Mouse (Mus musculus) neural tube, embryonic 15.5 days (tissue): ENCODE measurements around the gene Ralgps2. TPM values are rescaled to one million over a fixed set of nuclear protein-coding genes. Genes with fewer than 3 reads are reported as not detected.

Experiments used
- ATAC-seq: fragments of 200-750 bp; cut with Nextera tagmentation; 2 replicates; pipeline ENCODE4 v1.8.0; 2017; ENCODE audit warnings: mild to moderate bottlenecking, moderate TSS enrichment, moderate library complexity; ENCODE audit not compliant: low FRiP score
- H3K27ac ChIP-seq: fragments of 300-500 bp; sonication (generic); replicated peaks from 2 replicates; pipeline ENCODE4 v1.5.1; 2015; ENCODE audit warnings: mild to moderate bottlenecking, inconsistent platforms
- H3K27me3 ChIP-seq: fragments of 300-500 bp; sonication (generic); replicated peaks from 2 replicates; pipeline ENCODE4 v1.6.1; 2015; ENCODE audit warnings: inconsistent platforms
- H3K36me3 ChIP-seq: fragments of 300-500 bp; sonication (generic); 2 replicates; pipeline ENCODE4 v1.6.1; 2015; ENCODE audit warnings: inconsistent platforms
- H3K4me1 ChIP-seq: fragments of 300-500 bp; sonication (generic); 2 replicates; pipeline ENCODE4 v1.6.1; 2015; ENCODE audit warnings: inconsistent platforms
- H3K4me2 ChIP-seq: fragments of 300-500 bp; sonication (generic); 2 replicates; pipeline ENCODE4 v1.6.1; 2015; ENCODE audit warnings: inconsistent platforms, mild to moderate bottlenecking, moderate library complexity
- H3K4me3 ChIP-seq: fragments of 300-500 bp; sonication (generic); replicated peaks from 2 replicates; pipeline ENCODE4 v1.5.1; 2015; ENCODE audit warnings: mild to moderate bottlenecking, inconsistent platforms
- H3K9ac ChIP-seq: fragments of 300-500 bp; sonication (generic); replicated peaks from 2 replicates; pipeline ENCODE4 v1.6.1; 2015; ENCODE audit warnings: mild to moderate bottlenecking, inconsistent platforms
- H3K9me3 ChIP-seq: fragments of 300-500 bp; sonication (generic); replicated peaks from 2 replicates; pipeline ENCODE4 v1.6.1; 2016; ENCODE audit warnings: inconsistent platforms
- WGBS: fragments of 180-500 bp; shearing (Covaris S2); methylation state at CpG from one replicate; pipeline ENCODE4 v1.1.7; 2015; ENCODE audit warnings: mixed read lengths; 5-methylcytosine and 5-hydroxymethylcytosine counted together
- polyA plus RNA-seq: library from polyadenylated mRNA; unstranded; fragments of >200 nt; fragmentation: Nextera tagmentation; extraction: Ambion mirVana; gene quantifications from 2 replicates; pipeline ENCODE4 v1.2.1, GENCODE M21; 2015

Gene Ralgps2
- polyA plus RNA-seq, 1 experiment from 2014 or later = 77.6 TPM

GRCm38 (mm10) chr1:156921290-156921994 lies 18.0 kb downstream of the Ralgps2 start:
- Histone ChIP-seq H3K9me3 (no peaks in the 10 kb centered on the region), H3K4me3 (no peak overlapping the region), H3K9ac (no peak overlapping the region), H3K36me3 (no peaks in the 10 kb centered on the region), H3K27me3 (no peaks in the 10 kb centered on the region), H3K27ac (no peak overlapping the region), H3K4me1 (peaks cover 13% of the 10 kb centered on the region), H3K4me2 (no peak overlapping the region)
- WGBS = 69% methylated on average over 12 of the region's 12 CpGs
- ATAC-seq = no peak

- no peak overlapping the region for H3K27ac ChIP-seq
- H3K9ac ChIP-seq = no peak overlapping the region
- H3K9me3 ChIP-seq = no peaks in the 10 kb centered on the region
- no peak for ATAC-seq
- no peaks in the 10 kb centered on the region for H3K36me3 ChIP-seq
- 13% methylated on average over 3 of the region's 3 CpGs for whole genome bisulfite sequencing
- H3K4me3 ChIP-seq = no peak overlapping the region
- no peaks in the 10 kb centered on the region for H3K27me3 ChIP-seq
- no peak overlapping the region for H3K4me2 ChIP-seq
- H3K4me1 ChIP-seq = peaks cover 13% of the 10 kb centered on the region
Observed at GRCm38 (mm10) chr1:156917460-156917859, 22.0 kb downstream of the Ralgps2 start.

- no peak overlapping the region for H3K9ac ChIP-seq
- no peak overlapping the region for H3K4me3 ChIP-seq
- 67% methylated on average over 3 of the region's 3 CpGs for WGBS
- H3K4me2 ChIP-seq = no peak overlapping the region
- H3K36me3 ChIP-seq = no peaks in the 10 kb centered on the region
- no peaks in the 10 kb centered on the region for H3K9me3 ChIP-seq
- H3K4me1 ChIP-seq = peaks cover 7% of the 10 kb centered on the region
- no peak overlapping the region for H3K27ac ChIP-seq
- ATAC-seq = no peak
- no peaks in the 10 kb centered on the region for H3K27me3 ChIP-seq
Observed at GRCm38 (mm10) chr1:156916361-156916760, 23.1 kb downstream of the Ralgps2 start.

GRCm38 (mm10) chr1:156914942-156915341 lies 24.5 kb downstream of the Ralgps2 start:
- H3K4me1 ChIP-seq = 0 out of 2 replicates have a peak, but pooled peaks cover 3% of the 10 kb centered on the region
- no peak overlapping the region for H3K27ac ChIP-seq
- no peaks in the 10 kb centered on the region for H3K27me3 ChIP-seq
- no peaks in the 10 kb centered on the region for H3K36me3 ChIP-seq
- no peak overlapping the region for H3K4me2 ChIP-seq
- H3K9ac ChIP-seq = no peak overlapping the region
- 78% methylated on average over 5 of the region's 5 CpGs for WGBS
- H3K4me3 ChIP-seq = no peak overlapping the region
- no peak for ATAC-seq
- H3K9me3 ChIP-seq = no peaks in the 10 kb centered on the region

GRCm38 (mm10) chr1:156913190-156913589 lies 26.2 kb downstream of the Ralgps2 start:
- Histone ChIP-seq H3K27ac (no peak overlapping the region), H3K9ac (no peak overlapping the region), H3K27me3 (no peaks in the 10 kb centered on the region), H3K4me1 (0 out of 2 replicates have a peak, but pooled peaks cover 3% of the 10 kb centered on the region), H3K36me3 (no peaks in the 10 kb centered on the region), H3K4me3 (no peak overlapping the region), H3K4me2 (no peak overlapping the region), H3K9me3 (no peaks in the 10 kb centered on the region)
- no peak for ATAC-seq
- 90% methylated on average over 6 of the region's 6 CpGs for WGBS

GRCm38 (mm10) chr1:156910948-156911347 lies 28.5 kb downstream of the Ralgps2 start:
- Histone ChIP-seq H3K4me1 (no peaks in the 10 kb centered on the region), H3K27ac (no peak overlapping the region), H3K9ac (no peak overlapping the region), H3K4me2 (no peak overlapping the region), H3K9me3 (no peaks in the 10 kb centered on the region), H3K4me3 (no peak overlapping the region), H3K36me3 (0 out of 2 replicates have a peak, but pooled peaks cover 6% of the 10 kb centered on the region), H3K27me3 (no peaks in the 10 kb centered on the region)
- ATAC-seq = no peak
- WGBS = 71% methylated on average over 2 of the region's 2 CpGs

- H3K27ac ChIP-seq = no peak overlapping the region
- H3K4me3 ChIP-seq = no peak overlapping the region
- ATAC-seq = no peak
- H3K9ac ChIP-seq = no peak overlapping the region
- no peaks in the 10 kb centered on the region for H3K27me3 ChIP-seq
- H3K4me2 ChIP-seq = no peak overlapping the region
- H3K36me3 ChIP-seq = 0 out of 2 replicates have a peak, but pooled peaks cover 6% of the 10 kb centered on the region
- no peaks in the 10 kb centered on the region for H3K4me1 ChIP-seq
- no peaks in the 10 kb centered on the region for H3K9me3 ChIP-seq
Observed at GRCm38 (mm10) chr1:156909866-156910265, 29.6 kb downstream of the Ralgps2 start.

- Histone ChIP-seq H3K4me1 (no peaks in the 10 kb centered on the region), H3K4me2 (no peak overlapping the region), H3K9me3 (no peaks in the 10 kb centered on the region), H3K9ac (no peak overlapping the region), H3K36me3 (0 out of 2 replicates have a peak, but pooled peaks cover 6% of the 10 kb centered on the region), H3K27ac (no peak overlapping the region), H3K27me3 (no peaks in the 10 kb centered on the region), H3K4me3 (no peak overlapping the region)
- no peak for ATAC-seq
- WGBS = 98% methylated on average over 4 of the region's 4 CpGs
Observed at GRCm38 (mm10) chr1:156909265-156909664, 30.2 kb downstream of the Ralgps2 start.

- H3K9ac ChIP-seq = no peak overlapping the region
- no peak overlapping the region for H3K27ac ChIP-seq
- no peak for ATAC-seq
- H3K9me3 ChIP-seq = no peaks in the 10 kb centered on the region
- no peak overlapping the region for H3K4me2 ChIP-seq
- H3K4me1 ChIP-seq = no peaks in the 10 kb centered on the region
- no peak overlapping the region for H3K4me3 ChIP-seq
- H3K27me3 ChIP-seq = no peaks in the 10 kb centered on the region
- 0 out of 2 replicates have a peak, but pooled peaks cover 6% of the 10 kb centered on the region for H3K36me3 ChIP-seq
- WGBS = 86% methylated on average over 2 of the region's 2 CpGs
Observed at GRCm38 (mm10) chr1:156905660-156906059, 33.8 kb downstream of the Ralgps2 start.

- Histone ChIP-seq H3K9me3 (no peaks in the 10 kb centered on the region), H3K4me3 (no peak overlapping the region), H3K36me3 (peaks cover 9% of the 10 kb centered on the region), H3K27me3 (no peaks in the 10 kb centered on the region), H3K4me1 (no peaks in the 10 kb centered on the region), H3K4me2 (no peak overlapping the region), H3K9ac (no peak overlapping the region), H3K27ac (no peak overlapping the region)
- no peak for ATAC-seq
- WGBS = 86% methylated on average over 3 of the region's 3 CpGs
Observed at GRCm38 (mm10) chr1:156903899-156904298, 35.5 kb downstream of the Ralgps2 start.

GRCm38 (mm10) chr1:156901689-156902088 lies 37.7 kb downstream of the Ralgps2 start:
- ATAC-seq = no peak
- no peak overlapping the region for H3K27ac ChIP-seq
- 94% methylated on average over 6 of the region's 6 CpGs for WGBS

GRCm38 (mm10) chr1:156891561-156891960 lies 47.9 kb downstream of the Ralgps2 start:
- 93% methylated on average over 4 of the region's 4 CpGs for WGBS
- Histone ChIP-seq H3K36me3 (peaks cover 14% of the 10 kb centered on the region), H3K4me3 (no peak overlapping the region), H3K4me2 (no peak overlapping the region), H3K4me1 (no peaks in the 10 kb centered on the region), H3K27me3 (no peaks in the 10 kb centered on the region), H3K9ac (no peak overlapping the region), H3K9me3 (no peaks in the 10 kb centered on the region), H3K27ac (no peak overlapping the region)
- ATAC-seq = no peak

More at GRCm38 (mm10) chr1:156901689-156902088, 37.7 kb downstream of the Ralgps2 start:
- Histone ChIP-seq H3K4me3 (no peak overlapping the region), H3K9me3 (no peaks in the 10 kb centered on the region), H3K36me3 (peaks cover 5% of the 10 kb centered on the region), H3K4me1 (no peaks in the 10 kb centered on the region), H3K4me2 (no peak overlapping the region), H3K27me3 (no peaks in the 10 kb centered on the region), H3K9ac (no peak overlapping the region)
